Mouse (Mus musculus): Measurements from ENCODE around the gene Gabrg3. TPM values are rescaled to one million over a fixed set of nuclear protein-coding genes. Genes with fewer than 3 reads are reported as not detected.

The Gabrg3 gene
- polyA plus RNA-seq, 2 experiments from 2014 or later, result not detected

DNA sequence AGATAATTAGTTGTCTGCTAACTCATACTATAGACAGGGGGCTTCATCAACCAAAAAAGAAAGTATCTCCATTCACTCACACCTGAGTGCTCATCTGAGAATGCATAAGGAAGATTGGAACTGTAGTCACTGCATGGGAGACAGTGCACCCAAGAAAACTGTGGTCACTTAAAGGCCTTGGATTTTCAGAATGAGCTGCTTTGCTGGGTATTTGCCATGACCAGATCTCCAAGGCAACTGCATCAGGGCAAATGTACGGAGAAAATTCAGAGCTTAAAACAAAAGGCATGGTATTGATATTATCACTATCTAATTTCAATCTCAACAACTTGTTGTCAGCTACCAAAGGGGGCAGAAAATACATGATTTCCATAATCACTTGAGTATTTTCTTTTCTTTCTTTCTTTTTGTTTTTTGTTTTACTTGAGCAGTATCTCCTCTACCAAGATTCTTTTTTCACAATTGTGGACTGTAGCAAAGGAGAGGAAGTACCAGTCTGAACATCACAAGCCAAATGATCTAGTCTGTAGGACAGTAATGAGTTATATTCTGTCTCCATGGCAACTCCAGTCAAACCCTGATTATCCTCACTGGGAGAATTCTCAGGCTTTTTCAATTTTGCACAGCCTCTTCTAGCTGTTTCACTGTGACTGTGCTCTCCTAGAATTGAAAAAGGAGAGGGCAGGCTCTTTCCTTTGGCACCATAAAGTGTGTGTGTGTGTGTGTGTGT lies 335.9 kb downstream of the Gabrg3 start:
- no peak for ATAC-seq

DNA sequence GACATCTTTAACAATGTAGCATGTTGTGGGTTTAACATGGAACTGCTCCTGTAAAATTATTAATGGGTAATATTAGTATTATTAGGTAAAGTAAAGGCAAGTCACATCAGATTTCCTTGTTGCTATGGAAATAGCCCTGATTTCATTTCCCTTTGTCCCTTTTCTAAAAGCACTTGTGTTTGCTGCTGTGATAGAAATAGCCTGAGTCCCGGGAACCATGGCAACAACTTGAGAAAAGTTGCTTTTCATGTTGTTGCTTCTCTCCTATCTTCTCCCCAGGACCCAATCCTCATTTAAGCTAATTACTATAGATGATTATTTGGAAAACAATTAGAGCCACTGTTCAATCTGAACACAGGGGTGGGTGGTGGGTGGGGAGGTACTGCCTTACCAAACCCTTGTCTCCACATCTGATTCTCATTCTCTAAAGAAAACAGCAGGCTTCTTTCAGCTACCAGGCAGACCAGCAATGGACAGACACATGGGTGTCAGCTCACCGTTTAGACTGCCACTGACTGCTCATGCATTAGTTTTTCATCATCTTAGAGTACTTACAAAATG lies 349.0 kb downstream of the Gabrg3 start:
- ATAC-seq, result no peak

DNA sequence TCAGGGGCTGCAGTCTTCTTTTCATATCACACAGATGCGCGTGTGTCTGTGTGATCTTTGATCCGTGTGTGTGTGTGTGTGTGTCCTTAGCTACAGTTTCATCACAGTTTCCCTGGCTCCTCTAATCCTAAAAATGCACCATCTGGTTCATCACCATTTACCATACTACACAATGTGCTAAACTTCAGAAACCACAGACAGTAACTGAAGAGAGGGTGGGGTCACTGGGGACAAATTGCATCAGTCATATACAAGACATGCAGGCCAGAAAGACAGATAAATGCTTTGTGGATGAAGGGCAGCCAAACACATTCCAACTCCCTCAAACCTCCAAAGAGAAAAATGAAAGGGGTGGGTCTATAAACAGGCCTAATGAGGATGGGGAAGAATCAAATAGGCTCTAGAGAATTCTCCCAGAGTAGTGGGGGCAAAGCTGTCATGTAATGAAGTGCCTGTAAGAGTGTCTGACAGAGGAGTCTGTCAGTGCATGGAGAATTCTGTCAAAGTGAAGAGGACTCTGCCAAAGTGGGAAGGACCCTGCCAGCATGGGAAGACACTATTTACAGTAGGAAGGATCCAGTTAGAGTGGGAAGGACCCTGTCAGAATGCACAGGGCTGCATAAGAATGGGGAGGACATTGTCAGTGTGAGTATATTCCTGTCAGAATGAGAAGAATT lies 386.3 kb downstream of the Gabrg3 start:
- ATAC-seq, result no peak

DNA sequence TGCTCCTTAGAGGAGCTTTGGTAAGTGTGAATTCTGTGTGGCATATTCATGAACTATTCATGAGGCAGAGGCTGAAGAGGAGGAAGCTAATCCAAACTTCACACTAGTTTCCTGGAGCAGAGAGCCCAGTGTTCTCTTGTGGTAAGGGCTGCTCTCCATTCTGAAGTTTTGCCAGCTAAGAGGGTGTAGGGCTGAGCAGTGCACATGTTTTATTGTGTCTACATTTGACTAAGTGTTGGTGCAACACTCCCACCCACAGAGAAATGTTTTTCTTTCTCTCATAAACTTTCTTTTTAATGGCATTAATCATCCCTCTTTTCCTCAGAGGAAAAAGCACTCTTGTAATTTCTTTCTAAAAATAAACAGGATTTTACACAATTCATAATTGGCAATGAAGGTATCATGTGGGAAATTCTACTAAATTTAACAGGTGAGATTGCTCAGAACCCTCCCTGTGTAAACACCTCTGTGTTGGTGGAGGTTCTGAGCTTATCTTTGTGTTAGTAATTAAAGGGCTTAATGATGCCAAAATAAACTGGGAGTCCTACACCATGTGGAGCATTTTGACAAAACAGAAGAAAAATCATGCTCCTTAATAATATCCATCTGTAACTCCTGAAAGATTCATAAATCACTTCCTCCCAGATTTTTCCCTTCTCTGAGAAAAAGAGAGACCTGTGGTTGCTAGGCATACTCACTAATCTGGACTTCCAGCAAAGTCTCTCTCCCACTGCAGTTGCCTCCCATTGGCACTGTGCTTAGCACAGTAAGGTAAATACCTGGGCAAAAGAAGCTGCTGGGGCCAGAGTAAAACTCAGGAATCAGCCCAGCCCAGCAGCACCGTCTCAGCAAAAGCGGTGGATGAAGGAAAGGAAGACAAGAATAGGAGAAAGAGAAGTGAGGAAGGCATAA lies 389.0 kb downstream of the Gabrg3 start:
- no peak for ATAC-seq

DNA sequence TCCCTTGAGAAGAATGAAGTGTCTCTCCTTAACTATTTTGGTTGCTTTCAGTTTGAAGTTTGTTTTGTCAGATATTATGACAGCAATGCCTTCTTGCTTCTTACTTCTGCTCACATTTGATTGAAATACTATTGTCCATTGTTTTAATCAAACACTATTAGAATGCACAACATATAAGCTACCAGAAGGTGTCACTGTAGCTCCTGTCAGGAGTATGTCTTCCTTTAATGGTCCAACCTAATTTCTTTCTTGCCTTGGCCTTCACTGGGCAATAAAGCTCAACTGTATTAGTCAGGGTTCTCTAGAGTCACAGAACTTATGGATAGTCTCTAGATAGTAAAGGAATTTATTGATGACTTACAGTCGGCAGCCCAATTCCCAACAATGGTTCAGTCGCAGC lies 440.6 kb downstream of the Gabrg3 start:
- ATAC-seq, result no peak

DNA sequence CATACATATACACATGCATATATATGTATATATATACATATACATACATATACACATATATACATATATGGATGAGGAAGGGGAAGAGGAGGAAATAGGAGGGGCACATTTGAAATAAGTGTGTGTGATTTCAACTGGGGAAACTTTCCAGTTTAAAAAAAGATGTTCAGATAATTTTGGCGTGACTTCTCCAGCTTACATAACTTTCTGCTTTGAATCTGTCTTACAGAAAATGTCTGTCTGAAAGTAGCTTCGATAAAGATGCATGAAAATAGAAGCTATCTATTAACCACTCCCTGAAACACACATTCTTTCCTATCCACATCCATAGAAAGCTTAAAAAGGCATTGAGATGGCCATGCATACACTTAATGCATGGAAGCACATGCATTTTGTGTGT lies 445.4 kb downstream of the Gabrg3 start:
- ATAC-seq, result no peak

DNA sequence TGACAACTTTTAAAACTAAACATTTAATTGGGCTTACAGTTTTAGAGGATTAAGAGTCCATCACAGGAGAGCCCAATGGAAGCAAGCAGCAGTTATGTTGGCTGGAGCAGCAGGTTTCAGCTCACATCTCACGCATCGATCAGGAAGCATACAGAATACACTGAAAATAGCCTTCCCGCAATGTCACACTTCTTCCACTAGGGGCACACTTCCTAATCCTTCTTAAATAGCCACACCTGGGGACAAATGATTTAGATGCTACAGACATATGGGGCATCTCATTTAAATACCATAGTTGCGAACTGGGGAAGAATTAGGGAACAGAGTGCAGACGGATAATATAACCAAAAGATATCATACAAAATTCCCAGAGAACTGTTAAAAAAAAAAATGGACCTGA lies 449.0 kb downstream of the Gabrg3 start:
- no peak for ATAC-seq

DNA sequence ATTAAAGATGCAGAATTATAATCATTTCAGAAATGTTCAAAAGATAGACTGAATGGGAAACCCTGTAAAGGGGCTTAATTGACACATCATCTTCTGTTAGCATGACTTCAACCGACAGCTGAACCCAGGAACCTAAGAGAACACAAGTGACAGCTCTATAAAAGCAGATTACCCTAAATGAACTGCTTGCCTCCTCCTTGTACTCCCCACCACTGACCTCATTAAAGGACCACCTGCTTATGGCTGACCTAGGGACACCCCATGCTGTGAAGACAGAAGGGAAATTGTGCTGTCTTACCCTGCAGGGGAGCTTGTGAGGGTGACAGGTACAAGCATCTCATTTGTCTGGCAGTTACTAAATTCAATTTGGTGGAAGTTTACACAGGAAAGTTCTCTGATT lies 467.5 kb downstream of the Gabrg3 start:
- ATAC-seq, result no peak

DNA sequence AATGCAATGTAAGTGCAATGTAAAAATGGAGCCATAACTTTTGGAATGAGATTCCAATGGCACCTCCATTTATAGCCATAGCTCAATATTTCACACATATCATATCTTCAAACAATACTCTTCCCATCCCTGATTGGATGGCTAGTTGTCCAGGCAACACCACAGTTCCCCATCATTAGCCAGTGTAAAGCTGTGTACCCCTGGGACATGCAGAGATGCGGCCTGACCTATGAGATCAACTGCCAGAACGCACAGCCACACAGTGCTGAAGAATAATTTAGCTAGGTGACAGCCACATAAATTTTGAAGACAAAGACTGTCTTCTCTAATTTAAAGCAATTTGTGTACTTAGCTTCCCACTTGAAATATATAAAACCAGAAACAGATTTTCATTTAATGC lies 472.1 kb downstream of the Gabrg3 start:
- no peak for ATAC-seq

DNA sequence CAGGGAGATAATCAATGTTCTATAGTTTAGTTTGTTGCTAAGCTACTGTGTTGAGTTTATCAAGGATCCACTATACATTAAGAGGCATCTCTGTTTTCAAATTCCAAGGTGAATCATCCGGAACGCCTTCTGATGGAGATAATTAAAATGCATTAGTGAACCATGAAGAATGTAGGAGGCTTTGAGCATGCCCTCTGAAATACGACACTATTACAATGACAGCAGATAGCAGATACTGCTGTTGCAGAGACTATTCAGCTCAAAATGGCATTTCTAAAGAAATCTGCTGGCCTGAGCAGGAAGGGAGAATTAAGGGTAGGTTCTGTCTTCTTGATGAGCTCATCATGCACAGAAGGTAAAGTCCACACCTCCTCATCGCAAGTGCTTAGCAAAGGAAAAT lies 487.2 kb downstream of the Gabrg3 start:
- ATAC-seq, result no peak

DNA sequence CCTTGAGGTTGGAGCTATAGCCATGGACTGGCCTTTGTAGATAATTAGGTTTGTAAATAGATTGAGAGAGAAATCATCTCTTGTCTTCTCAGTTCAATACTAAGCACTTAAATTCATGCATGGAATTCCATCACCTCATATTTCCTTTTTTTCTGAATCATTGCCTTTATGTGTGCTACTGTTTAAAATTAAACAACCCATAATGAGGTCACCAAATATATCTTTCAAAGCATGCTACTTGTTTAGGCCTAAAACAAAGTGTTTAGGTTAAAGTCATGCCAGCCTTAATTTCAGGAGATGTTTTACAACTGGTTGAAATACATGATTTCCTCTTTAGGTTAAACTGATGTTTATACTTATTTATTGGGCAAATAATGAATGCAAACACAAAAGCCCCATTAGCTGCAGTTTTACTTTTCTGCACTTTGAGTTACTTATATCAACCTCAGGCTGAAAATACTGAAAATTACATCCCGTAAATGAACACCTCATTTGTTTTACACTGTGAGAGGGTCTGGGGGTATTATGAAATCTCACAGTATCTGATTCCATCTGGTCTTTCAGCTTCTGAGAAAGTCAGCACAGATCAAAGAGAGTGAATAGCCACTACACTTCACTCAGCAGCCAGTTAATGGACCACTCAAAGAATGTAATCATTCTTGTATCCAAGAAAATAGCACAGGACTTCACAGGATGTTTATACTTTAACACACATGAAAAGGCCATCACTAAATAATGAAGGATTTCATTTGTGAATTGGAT lies 519.5 kb downstream of the Gabrg3 start:
- no peak for ATAC-seq

DNA sequence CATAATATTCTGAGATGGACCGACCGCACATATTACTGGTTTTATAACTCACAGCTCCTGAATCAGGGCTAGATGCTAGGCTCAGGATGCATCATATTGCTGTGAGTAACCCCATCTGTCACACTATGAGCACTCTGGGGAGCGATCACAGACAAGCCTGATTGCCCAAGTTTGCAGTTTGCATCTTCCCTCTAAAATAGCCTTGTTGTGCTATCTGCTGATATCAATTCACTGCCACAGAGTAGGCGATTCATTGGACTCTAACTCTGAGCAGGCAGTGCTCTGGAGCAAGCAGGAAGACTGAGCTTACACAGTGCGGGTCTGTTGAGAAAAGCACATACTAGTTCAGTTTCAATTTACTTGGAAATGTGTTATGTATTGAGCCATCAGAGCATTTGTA lies 543.4 kb downstream of the Gabrg3 start:
- ATAC-seq, result no peak

DNA sequence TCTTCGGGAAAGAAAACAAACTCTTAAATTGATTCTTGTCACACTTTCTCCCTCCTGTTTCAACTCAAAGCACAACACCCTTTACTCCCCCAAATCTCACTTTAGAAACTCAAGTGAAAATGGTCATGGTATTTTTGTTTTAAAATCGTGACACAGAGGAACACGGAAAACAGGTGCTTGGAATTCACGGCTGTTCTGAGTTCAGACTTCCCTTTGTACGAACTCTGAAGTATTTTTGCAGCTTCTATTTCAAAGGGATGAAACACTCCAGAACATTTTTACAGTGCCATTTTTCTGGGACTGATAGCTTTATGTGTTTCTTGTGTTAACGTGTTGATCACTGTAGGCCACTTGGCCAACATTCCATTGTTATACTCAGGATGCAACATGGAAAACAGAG lies 561.5 kb downstream of the Gabrg3 start:
- ATAC-seq, result no peak

DNA sequence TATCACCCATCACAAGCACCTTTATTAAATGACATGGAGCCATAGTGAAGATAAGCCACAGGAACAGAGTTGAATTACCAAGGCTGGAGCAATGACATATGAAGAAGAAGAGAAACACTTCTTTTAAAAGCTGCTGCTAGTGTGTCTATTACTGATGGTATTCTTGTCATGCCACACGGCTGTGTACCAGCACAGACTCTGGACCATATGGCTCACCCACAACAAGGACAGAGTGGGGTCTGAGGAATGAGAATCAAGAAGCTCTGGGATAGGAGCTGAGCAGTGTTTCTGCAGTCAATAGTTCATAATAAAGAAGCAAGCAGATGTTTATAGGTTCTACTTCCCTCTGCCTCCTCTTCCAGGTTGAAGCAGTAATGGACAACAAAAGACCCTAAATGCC lies 585.1 kb downstream of the Gabrg3 start:
- no peak for ATAC-seq

DNA sequence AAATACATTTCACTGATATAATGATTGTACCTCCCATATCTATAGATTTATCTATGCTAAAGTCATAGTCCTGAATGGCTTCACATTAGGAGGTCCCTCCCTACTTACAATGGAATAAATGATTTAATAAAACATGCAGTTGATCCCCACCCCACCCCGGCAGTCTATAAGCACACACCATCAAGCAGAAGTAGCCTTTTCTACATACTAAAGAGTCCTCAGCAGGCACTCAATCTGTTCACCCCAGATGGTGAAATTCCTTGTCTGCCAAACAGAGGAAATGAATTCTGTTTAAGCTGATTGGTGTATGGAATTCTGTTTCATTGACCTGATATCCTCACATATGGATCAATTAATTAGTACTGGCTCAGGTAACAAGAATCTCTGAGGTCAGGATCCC lies 607.9 kb downstream of the Gabrg3 start:
- ATAC-seq, result no peak

DNA sequence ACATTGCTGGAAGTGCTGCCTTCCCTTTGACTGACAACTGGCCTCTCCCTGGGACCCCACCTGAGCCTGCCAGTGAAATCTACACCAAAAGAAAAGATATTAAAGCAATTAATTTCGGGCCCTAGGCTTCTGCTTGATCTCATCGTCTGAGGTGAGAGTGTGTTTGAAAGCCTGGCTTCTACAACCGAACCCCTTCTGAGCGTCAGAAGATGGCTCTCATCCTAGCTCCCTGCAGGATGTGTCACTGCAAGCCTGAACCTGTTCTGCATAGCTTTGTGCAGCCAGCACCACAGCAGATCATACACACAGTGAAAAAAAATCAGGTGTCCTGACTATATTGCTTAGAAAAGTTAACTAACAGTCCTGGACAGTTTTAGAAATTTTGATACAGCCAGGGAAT lies 618.8 kb downstream of the Gabrg3 start:
- no peak for ATAC-seq

DNA sequence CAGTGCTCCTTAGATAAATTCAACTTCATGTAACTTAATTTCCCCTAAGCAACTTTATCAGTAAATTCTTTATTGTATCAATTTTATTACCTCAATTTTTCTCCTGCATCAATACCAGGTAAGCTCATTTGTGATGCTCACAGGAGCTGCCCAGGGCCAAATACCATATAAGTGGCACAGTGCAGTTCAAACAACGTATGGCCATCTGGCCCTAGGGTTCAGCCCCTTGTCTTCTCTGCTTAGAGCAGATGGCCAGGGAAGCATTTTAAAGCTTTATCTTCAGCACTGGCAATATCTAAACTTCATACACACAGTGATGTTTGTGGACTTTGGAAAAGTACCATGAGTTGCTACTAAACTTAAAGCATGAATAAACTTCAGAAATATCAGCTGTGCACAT lies 619.2 kb downstream of the Gabrg3 start:
- ATAC-seq, result no peak

DNA sequence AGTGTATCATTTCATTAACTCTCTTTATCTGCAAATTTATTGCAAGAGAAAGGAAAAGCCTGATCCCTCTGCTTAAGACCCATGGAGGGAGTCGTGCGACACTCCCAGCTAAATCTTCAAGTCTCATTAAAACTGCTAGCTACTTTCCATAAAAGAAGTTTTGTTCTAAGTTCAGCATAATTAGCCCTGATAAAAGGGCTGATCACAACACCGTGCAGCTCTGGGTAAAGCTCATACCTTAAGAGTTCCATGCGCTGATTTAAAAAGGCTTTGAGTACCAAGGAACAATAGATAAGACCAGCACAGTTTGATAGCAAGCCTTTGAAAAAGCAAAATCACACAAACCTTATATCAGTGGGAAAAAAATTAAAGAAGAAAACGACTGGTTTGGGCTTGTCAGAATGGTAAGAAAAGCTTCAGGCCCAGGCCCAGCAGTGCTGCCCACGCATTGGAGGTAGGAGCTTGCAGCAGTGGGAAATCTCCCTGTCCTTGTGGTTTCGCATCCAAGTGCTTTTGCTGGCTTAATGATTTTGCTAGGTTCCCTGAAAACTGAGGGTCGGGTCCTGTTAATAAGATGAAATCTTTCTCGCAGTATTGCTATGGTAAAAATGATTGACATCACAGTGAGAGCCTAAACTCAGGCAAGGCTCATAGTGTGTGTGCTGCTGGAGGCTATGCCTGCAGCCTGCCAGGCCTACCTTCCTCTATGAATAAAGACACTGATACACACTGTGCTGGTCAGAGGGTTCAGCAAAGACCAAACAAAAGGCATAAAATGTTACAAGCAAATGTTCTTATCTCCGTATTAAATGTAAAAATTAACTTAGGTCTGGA lies 621.2 kb downstream of the Gabrg3 start:
- ATAC-seq, result no peak

DNA sequence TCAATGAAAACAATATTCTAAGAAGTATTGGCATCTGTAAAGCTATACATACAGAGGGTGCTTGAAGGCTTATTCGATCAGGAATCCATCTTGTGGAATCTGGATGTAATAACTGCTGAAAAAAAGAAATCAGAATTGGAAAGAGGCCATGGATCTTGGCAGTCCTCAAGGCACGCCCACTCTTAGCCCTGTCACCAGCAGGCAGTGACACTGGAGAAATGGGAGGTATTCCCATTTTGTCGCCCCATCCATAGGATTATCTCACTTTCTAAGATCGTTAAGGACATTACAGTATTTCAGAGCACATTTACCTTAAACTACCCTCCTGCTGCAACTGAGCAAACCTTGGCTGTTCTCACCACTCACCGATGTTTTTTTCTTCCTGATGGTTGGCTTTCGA lies 657.8 kb downstream of the Gabrg3 start:
- ATAC-seq, result no peak
